Mouse (Mus musculus) cerebellum, adult 11 months (tissue): ENCODE measurements around the gene Cntrob.

Source experiments
- DNase-seq: peaks from one replicate; pipeline ENCODE4 v3.0.0; 2022

The Cntrob gene

DNA sequence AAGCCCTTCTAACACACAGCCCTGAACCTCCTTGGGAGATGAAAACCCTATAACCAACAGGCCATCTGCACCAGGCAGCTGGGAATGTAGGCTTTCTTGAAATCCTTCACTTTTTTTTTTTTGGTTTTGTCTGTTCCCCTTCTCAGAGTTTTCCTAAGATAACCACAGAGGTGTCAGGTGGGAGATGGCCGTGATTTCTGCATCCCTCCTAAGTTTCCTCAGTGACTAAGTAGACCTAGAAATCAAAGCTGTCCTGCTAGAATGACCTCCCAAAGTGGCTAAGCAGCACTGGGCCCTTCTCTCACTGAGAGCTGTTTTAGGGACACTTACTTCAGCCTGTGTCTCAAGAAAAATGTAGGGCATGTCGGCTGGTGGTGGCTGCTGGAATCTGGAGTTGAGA is 25.8 kb downstream of the Cntrob start:
- no peak for DNase-seq

DNA sequence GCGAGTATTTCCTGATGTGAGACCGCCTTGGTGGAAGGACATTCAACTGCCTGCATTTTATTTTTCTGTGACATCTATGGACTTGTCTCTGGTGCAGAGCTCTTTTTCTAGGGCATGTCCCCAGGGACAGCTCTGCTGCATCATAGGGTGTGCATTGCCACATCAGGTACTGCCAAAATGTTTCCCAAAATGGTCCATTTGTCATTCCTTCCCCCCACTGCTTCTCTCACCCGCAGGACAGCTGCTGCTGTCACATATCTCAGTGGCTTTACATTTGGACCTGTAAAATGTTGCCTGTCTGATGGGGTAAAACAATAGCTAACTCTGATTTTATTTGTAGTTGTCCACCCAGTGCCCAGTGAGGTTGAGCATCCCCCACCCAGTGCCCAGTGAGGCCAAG is 28.3 kb downstream of the Cntrob start:
- no peak for DNase-seq

DNA sequence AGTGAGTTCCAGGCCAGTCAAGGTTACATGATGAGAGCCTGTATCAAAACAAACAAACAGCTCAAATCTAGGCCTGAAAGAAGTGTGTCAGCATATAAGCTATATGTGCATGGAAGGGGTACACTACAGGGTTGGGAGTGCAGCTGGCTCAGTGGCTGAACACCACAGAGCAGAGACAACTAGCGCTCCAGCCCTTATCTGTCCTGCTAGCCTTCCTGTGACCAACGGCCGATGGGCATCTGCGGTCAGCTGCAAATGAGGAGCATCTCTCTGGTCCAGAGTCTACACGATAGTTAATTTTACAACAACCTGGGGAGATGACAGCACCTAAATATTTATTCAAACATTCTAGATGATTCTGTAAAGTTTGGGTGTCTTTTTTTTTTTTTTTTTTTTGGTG is 32.5 kb downstream of the Cntrob start:
- no peak for DNase-seq

DNA sequence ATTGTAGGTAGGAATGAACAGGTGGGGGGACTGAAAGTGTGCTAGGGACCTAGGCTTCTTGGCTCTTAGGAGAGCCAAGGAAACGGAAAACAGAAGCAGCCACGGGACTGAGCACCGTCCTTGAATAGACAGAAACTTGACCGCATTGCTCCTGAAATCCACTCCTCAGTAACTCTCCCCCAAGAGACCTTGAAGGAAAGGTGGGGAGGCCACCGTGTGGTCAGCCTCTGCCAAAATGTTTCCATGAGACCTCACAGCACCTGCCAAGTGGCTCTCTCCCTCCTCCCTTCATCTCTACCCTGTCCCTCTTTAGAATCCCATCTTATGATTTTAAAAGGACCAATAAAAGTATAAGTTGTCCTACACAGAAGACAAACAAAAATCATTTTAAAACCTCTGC is 46.3 kb downstream of the Cntrob start:
- no peak for DNase-seq

DNA sequence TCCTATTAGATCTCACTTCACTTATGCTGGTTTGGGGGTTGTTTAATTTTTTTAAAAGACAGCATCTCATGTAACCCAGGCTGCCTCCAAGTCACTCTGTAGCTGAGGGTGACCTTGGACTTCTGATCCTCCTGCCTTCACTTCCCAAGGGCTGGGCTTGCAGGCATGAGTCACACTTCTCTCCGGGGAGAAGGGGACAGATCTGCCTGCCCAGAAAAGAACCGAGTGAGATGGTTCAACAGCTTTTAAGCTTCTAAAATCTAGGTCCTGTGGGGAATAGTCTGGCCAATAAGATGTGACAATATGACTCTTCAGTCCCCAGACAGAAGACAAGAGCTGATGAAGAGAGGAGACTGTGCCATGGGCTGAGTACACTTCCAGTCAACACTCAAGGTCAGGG is 47.5 kb downstream of the Cntrob start:
- DNase-seq, result no peak

- DNase-seq, result no peak
Observed at GRCm38 (mm10) chr11:69275650-69276049, 47.9 kb downstream of the Cntrob start.

DNA sequence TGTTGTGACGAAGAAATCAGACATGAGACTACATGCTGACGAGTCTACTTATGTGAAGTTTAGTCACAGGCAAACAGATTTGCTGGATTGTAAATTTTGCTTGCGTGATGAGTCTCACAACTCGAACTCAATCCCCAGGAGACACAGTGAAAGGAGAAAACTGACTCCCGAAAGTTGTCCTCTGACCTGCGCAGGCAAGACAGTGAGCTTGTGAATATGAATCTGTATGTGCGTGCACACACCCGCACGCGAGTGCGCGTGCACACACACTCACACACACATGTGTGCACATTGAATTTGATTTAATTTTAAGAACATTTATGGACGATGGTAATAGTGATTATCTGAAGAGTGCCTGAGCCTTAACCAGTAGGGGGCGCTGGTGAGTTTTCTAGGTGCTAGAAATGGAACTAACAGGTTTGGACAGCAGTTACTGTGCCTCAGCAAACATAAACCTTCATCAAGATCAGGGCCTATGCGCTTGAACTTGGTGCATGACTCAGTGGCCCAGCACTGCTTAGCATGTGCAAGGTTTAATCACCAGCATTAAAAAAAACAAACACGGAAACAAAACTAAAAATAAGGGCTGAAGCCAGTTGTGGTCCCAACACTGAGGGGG is 51.3 kb downstream of the Cntrob start:
- peak; percentile 68 for DNase-seq

DNA sequence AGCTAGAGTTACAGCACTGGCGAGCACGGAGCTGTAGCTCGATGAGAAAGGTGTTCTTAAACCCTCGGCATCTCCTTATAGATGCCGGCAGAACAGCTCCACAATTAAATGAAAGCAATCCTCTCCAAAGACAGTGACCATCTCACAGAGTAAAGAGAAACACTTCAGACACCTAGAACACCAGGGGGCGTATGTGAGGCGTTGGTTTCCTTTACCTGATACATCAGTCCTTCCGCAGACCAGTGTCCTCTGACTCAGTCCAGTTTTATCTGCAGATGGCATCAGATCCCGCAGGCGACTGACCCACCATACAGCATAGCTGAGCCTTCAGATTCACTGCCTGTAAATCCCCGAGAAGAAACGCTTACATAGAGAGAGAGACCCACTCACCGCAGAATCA is 54.0 kb downstream of the Cntrob start:
- peak; percentile 70 for DNase-seq

GRCm38 (mm10) chr11:69268100-69268499 is 55.5 kb downstream of the Cntrob start:
- DNase-seq, result no peak

DNA sequence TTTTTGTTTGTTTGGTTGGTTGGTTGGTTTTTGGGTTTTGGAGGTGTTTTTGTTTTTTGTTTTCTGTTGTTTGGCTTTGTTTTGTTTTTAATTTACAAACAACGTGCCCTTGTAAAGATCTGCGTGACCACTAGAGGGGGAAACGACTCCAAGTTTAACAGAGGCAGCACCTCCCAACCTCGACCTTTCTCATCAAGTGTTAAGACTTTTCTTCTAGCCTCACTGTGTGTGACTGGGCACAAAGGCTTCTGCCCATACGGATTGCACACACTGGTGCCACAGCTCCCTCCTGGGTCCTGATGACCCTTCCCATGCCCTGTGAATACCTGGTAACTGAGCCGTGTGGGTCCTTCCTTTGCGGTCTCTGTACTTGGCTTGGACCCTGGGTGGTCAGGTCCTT is 56.2 kb downstream of the Cntrob start:
- no peak for DNase-seq

GRCm38 (mm10) chr11:69266253-69266652 is 57.3 kb downstream of the Cntrob start:
- DNase-seq, result peak; percentile 48

DNA sequence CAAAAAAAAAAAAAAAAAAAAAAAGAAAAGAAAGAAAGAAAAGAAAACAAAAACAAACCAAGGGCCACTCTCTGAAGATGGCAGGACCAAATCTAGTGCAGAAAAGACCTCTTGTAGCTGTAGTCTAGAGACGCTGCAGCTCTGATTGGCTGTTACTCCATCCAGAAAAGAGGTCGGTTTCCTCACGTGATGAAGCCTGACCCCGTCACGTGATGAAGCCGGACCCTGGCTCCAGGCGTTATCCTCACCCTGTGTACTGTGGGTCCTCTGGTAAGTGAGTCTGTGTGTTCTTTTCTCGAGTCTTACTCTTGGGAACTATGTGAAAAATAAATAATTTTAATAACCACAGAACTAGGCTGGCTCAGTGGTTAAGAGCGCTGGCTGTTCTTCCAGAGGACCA is 58.2 kb downstream of the Cntrob start:
- DNase-seq, result no peak

DNA sequence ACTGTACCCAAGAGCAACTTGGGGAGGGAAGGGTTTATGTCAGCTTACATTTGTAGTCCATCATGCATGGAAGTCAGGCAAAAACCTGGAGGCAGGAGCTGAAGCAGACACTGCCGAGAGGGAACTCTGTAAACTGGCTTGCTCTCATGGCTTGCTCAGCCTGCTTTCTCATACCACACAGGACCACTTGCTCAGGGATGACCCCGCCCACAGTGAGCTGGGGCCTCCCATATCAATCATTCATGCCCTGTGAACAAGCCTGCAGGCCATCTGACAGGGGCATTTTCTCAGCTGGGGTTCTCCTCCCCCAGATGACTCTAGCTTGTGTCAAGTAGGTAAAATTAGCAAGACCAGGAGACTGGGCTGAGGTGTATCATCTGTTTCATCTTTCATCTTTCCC is 59.3 kb downstream of the Cntrob start:
- no peak for DNase-seq

GRCm38 (mm10) chr11:69260111-69260510 is 63.5 kb downstream of the Cntrob start:
- no peak for DNase-seq

- no peak for DNase-seq
Observed at GRCm38 (mm10) chr11:69258287-69258686, 65.3 kb downstream of the Cntrob start.

DNA sequence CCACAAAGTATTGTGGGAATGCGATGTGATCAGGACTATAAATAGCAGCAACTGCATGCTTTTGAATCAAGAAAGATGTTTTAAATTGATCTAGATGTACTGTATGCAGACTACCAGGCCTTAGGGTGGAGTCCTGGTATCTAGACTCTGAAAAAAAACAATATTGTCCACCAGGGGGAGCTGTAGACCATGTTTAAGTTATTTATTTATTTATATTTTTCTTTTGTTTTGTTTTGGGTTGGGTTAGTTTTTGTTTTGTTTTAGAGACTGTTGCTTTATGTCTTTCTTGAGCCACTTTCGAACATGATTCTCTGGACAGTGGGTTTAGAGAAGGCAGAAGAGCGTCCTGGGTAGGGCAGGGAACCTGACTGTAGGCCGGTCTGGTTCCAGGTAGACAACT is 65.8 kb downstream of the Cntrob start:
- DNase-seq, result no peak

- DNase-seq, result no peak
Observed at GRCm38 (mm10) chr11:69257072-69257471, 66.5 kb downstream of the Cntrob start.

GRCm38 (mm10) chr11:69254808-69255207 is 68.8 kb downstream of the Cntrob start:
- no peak for DNase-seq

GRCm38 (mm10) chr11:69253131-69253530 is 70.4 kb downstream of the Cntrob start:
- no peak for DNase-seq

- DNase-seq, result no peak
Observed at GRCm38 (mm10) chr11:69251953-69252352, 71.6 kb downstream of the Cntrob start.

DNA sequence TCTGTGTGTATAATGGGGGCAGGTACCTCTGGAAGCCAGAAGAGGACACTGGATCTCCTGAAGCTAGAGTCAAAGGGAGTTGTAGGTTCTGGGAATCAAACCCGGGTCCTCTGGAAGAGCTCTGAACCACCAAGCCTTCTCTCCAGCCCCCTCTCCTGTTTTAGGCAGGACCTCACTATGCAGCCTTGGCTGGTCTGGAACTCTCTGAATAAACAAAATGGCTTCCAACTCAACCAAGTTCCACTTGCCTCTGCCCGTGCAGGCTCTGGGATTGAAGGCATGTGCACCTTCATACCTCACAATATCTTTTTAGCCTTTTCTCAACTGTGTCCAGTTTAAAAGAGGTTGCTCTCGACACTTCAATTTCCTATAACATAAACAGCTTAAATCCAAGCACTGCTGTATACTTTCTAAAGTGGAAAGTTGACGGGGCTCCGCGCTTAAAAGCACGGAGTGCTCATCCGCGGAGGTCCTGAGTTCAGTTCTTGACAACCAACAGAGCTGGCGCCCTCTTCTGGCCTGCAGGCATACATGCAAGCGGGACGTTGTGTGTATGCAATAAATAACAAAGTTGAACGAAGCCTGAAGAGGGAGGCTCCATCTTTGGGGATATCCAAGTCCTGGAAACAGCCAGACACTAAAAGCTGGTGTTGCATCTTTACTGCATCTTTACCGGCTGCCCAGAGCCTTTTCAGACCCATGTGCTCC is 72.3 kb downstream of the Cntrob start:
- no peak for DNase-seq

DNA sequence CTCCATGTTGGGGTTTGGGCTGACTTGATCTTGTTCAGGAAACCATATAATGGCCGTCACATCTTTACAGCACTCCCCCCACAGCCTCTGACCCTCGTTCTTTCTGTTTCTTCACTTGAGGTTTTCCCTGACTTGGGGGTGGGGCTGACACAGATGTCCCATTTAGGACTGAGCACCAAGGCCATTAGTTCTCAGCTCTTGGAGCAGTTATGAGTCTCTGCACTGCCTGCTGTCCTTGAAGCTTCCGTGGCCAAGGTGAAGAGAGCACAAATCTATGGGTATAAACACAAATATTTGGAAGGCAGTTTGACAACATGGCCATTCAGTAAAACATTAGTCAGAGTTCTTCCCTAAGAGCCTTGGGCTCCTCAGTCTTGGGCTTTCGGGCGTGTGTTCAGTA is 73.5 kb downstream of the Cntrob start:
- no peak for DNase-seq
